Mouse (Mus musculus) bone marrow, adult 2 months (tissue): ENCODE results near the gene Dok5.

ENCODE experiments used
- CTCF ChIP-seq: fragments of 200-500 bp; IDR thresholded peaks from 2 replicates; pipeline ENCODE4 v1.5.1; 2011; ENCODE audit warnings: low read length, control low read depth; ENCODE audit not compliant: control insufficient read depth, insufficient read depth
- POLR2A ChIP-seq: fragments of 200-500 bp; IDR thresholded peaks from 2 replicates; pipeline ENCODE4 v1.6.1; 2011; ENCODE audit warnings: low read depth, mild to moderate bottlenecking, control low read depth, low read length, borderline replicate concordance; ENCODE audit not compliant: control insufficient read depth

- TF ChIP-seq POLR2A (no peak), CTCF (no peak)
Measured at GRCm38 (mm10) chr2:170739713-170740365, 8.2 kb downstream of the Dok5 start.
